Mouse (Mus musculus) forebrain, embryonic 13.5 days (tissue): ENCODE data around the gene Snx9. TPM values are rescaled to one million over a fixed set of nuclear protein-coding genes. Genes with fewer than 3 reads are reported as not detected.

Experiments used
- ATAC-seq: fragments of 200-750 bp; cut with Nextera tagmentation; 2 replicates; pipeline ENCODE4 v1.8.0; 2017
- H3K27ac ChIP-seq: fragments of 300-500 bp; sonication (generic); 2 replicates; pipeline ENCODE4 v1.5.1; 2015; ENCODE audit warnings: inconsistent platforms, mild to moderate bottlenecking, moderate library complexity
- H3K27me3 ChIP-seq: fragments of 300-500 bp; sonication (generic); 2 replicates; pipeline ENCODE4 v1.6.1; 2015; ENCODE audit warnings: mild to moderate bottlenecking, inconsistent platforms
- H3K36me3 ChIP-seq: fragments of 300-500 bp; sonication (generic); 2 replicates; pipeline ENCODE4 v1.6.1; 2015; ENCODE audit warnings: mild to moderate bottlenecking, inconsistent platforms; ENCODE audit not compliant: poor library complexity, severe bottlenecking
- H3K4me1 ChIP-seq: fragments of 300-500 bp; sonication (generic); 2 replicates; pipeline ENCODE4 v1.6.1; 2015; ENCODE audit warnings: inconsistent platforms
- H3K4me2 ChIP-seq: fragments of 300-500 bp; sonication (generic); 2 replicates; pipeline ENCODE4 v1.6.1; 2015; ENCODE audit warnings: inconsistent platforms, mild to moderate bottlenecking, moderate library complexity
- H3K4me3 ChIP-seq: fragments of 300-500 bp; sonication (generic); 2 replicates; pipeline ENCODE4 v1.5.1; 2015; ENCODE audit warnings: mild to moderate bottlenecking, inconsistent platforms
- H3K9ac ChIP-seq: fragments of 300-500 bp; sonication (generic); 2 replicates; pipeline ENCODE4 v1.6.1; 2015; ENCODE audit warnings: mild to moderate bottlenecking, inconsistent platforms
- H3K9me3 ChIP-seq: fragments of 300-500 bp; sonication (generic); replicated peaks from 2 replicates; pipeline ENCODE4 v1.6.1; 2016; ENCODE audit warnings: inconsistent platforms
- WGBS: fragments of 180-500 bp; shearing (Covaris S2); methylation state at CpG from one replicate; pipeline ENCODE4 v1.1.7; 2015; 5-methylcytosine and 5-hydroxymethylcytosine counted together
- polyA plus RNA-seq: library from polyadenylated mRNA; unstranded; fragments of >200 nt; fragmentation: Nextera tagmentation; extraction: Ambion mirVana; gene quantifications from 2 replicates; pipeline ENCODE4 v1.2.1, GENCODE M21; 2015

The Snx9 gene
- polyA plus RNA-seq, 1 experiment from 2014 or later: 5.7 TPM

DNA sequence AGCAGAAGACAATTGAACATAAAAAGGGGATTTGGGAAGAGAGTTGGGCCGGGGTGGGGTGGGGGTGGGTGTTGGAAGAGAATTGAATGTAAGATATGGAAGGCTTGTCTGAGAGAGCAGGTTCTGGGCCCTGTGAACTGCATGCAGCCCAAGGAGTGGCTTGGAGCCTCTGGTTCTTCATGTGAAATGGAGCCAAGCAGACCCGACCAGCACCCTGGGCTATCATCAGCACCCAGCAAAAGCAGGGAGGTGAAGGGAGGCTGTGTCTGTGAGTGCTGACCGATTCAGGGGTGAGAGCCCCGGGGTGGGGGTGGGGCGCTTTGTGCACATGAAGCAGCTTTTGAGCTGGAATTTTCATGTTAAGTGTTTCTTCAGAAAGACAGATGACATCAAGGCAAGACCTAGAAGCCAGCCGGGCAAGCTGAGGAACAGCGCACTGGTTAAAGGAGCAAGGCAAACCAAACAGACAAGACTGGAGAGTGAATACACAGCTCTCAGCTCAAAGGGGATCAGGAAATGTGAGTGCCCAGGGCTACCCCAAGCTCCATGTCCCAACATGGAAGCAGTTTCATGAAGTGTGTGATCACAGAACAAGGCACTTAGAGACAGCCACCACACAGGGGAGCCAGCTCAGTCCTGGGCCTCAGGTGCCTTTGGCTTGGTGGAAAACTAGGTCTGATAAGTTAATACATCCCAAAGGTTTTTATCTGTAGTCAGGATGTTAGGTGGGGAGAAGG lies 40.1 kb upstream of the Snx9 start:
- Histone ChIP-seq H3K4me3 (no peak overlapping the region), H3K4me2 (no peak overlapping the region), H3K27me3 (no peaks in the 10 kb centered on the region), H3K9me3 (no peaks in the 10 kb centered on the region), H3K36me3 (no peaks in the 10 kb centered on the region), H3K4me1 (peaks cover 11% of the 10 kb centered on the region), H3K27ac (no peak overlapping the region), H3K9ac (no peak overlapping the region)
- WGBS: 81% methylated on average over 7 of the region's 7 CpGs
- no peak for ATAC-seq

DNA sequence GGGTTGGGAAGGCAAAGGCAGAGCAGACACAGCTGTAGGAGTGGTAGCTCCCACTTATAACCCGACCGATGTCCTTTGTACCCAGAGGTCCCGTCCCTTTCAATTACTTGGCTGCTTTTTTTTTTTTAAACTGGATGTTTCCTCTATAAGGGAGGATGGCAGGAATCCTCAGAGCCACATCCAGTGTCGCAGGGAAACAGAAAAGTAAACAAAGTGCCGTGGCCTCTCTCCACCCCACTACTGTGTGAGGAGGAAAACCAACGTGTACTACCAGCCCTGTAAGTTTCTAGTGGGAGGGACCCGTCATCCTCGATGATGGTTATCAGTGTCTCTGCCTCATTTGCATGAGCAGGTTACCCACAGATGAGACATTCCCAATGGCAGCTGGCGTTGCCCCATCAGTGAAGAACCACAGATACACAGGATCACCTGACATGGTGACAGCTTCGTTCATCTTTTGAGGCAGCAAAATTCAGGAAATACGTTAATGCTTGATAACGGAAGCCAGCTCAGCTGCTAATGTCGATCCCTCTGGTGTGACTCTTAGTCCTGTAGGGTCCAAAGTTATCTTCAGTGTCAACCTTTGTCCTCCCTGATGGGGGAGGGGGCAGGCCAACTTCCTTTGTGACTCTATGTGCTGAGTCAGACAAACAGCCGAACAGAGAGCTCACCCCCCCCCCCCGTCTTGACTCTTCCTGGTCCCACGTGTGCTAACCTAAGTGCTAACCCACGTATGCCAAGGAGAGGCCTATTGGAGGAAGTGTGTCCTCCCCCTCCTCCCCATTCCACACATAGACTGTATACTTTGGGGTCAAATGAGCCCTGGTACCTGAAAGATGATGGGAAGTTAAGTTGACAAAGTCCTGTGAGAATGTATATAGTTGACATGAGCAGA lies 39.1 kb upstream of the Snx9 start:
- Histone ChIP-seq H3K27me3 (no peaks in the 10 kb centered on the region), H3K36me3 (no peaks in the 10 kb centered on the region), H3K27ac (no peak overlapping the region), H3K4me1 (peaks cover 3% of the 10 kb centered on the region; the same call in 1 of the 2 replicates), H3K4me2 (no peak overlapping the region), H3K4me3 (no peak overlapping the region), H3K9me3 (no peaks in the 10 kb centered on the region), H3K9ac (no peak overlapping the region)
- 87% methylated on average over 17 of the region's 17 CpGs for WGBS
- no peak for ATAC-seq

DNA sequence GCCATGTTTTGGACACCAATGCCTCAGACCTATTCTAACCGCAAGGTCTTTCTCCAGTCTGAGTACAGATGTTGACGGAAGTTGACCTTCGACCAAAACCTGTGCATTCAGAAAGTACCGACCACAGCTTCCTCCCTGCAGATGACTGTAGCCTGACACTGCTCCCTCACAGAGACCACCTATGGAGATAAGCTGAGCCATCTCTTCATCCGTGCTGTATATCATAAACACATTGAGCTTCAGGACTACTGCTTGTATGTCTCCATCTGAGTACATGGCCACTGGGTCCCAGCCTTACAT lies 38.5 kb upstream of the Snx9 start:
- Histone ChIP-seq H3K4me1 (no peaks in the 10 kb centered on the region), H3K9me3 (no peaks in the 10 kb centered on the region), H3K27me3 (no peaks in the 10 kb centered on the region), H3K36me3 (no peaks in the 10 kb centered on the region), H3K4me3 (no peak overlapping the region), H3K9ac (no peak overlapping the region), H3K27ac (no peak overlapping the region), H3K4me2 (no peak overlapping the region)
- WGBS: 89% methylated on average over 5 of the region's 5 CpGs
- no peak for ATAC-seq

- Histone ChIP-seq H3K9ac (no peak overlapping the region), H3K27ac (no peak overlapping the region), H3K4me1 (no peaks in the 10 kb centered on the region), H3K36me3 (no peaks in the 10 kb centered on the region), H3K4me2 (no peak overlapping the region), H3K4me3 (no peak overlapping the region), H3K9me3 (no peaks in the 10 kb centered on the region), H3K27me3 (no peaks in the 10 kb centered on the region)
- 89% methylated on average over 10 of the region's 10 CpGs for WGBS
- ATAC-seq: no peak
Observed at GRCm38 (mm10) chr17:5803229-5804012, 37.7 kb upstream of the Snx9 start.

GRCm38 (mm10) chr17:5804370-5805150 lies 36.6 kb upstream of the Snx9 start:
- WGBS: 83% methylated on average over 12 of the region's 12 CpGs
- Histone ChIP-seq H3K4me3 (no peak overlapping the region), H3K9ac (no peak overlapping the region), H3K27ac (no peak overlapping the region), H3K9me3 (no peaks in the 10 kb centered on the region), H3K4me1 (no peaks in the 10 kb centered on the region), H3K36me3 (no peaks in the 10 kb centered on the region), H3K4me2 (no peak overlapping the region), H3K27me3 (no peaks in the 10 kb centered on the region)
- ATAC-seq: no peak

GRCm38 (mm10) chr17:5805151-5805834 lies 35.8 kb upstream of the Snx9 start:
- ATAC-seq: no peak
- no peak overlapping the region for H3K9ac ChIP-seq
- no peaks in the 10 kb centered on the region for H3K4me1 ChIP-seq
- H3K36me3 ChIP-seq: no peaks in the 10 kb centered on the region
- no peak overlapping the region for H3K4me2 ChIP-seq
- WGBS: 49% methylated on average over 7 of the region's 7 CpGs
- H3K27ac ChIP-seq: no peak overlapping the region
- H3K9me3 ChIP-seq: no peaks in the 10 kb centered on the region
- H3K27me3 ChIP-seq: no peaks in the 10 kb centered on the region
- H3K4me3 ChIP-seq: no peak overlapping the region

DNA sequence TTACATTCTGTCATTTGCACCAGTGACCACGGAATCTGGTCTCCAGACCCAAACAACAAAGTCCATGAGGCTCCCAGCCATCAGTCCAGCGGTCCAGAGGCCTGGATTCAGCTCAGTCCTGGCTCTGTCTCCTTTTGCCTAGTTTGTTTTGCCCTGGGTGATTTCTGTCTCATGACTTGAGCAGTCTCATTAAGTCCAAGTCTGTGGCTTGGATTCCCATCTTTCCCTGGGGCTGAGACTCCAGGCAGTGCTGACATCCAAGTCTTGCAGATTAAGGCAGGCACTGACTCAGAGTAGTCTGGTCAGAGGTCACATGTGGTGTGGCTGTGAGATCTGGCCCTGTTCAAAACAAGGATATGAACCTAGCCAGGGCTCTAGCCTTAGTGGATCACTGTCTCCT lies 35.2 kb upstream of the Snx9 start:
- no peaks in the 10 kb centered on the region for H3K27me3 ChIP-seq
- H3K27ac ChIP-seq: no peak overlapping the region
- no peak overlapping the region for H3K4me3 ChIP-seq
- WGBS: 84% methylated on average over 2 of the region's 2 CpGs
- H3K9ac ChIP-seq: no peak overlapping the region
- no peaks in the 10 kb centered on the region for H3K36me3 ChIP-seq
- H3K4me1 ChIP-seq: no peaks in the 10 kb centered on the region
- no peaks in the 10 kb centered on the region for H3K9me3 ChIP-seq
- H3K4me2 ChIP-seq: no peak overlapping the region
- no peak for ATAC-seq

DNA sequence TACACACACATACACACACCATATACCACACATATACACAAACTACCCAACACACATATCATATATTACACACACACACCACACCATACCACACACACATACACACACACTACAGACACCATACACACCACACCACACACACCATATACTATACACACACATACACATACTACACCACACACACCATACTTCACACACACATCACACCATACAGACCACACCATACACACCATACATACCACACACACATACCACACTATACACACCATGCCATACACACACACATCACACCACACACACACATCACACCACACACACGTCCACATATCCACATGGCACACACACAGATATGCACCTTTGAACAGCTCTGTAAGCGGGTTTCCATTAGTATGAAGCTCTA lies 34.3 kb upstream of the Snx9 start:
- Histone ChIP-seq H3K9me3 (no peaks in the 10 kb centered on the region), H3K9ac (no peak overlapping the region), H3K36me3 (no peaks in the 10 kb centered on the region), H3K4me3 (no peak overlapping the region), H3K4me1 (no peaks in the 10 kb centered on the region), H3K4me2 (no peak overlapping the region), H3K27me3 (no peaks in the 10 kb centered on the region), H3K27ac (no peak overlapping the region)
- no peak for ATAC-seq
- 85% methylated on average over 2 of the region's 2 CpGs for WGBS

DNA sequence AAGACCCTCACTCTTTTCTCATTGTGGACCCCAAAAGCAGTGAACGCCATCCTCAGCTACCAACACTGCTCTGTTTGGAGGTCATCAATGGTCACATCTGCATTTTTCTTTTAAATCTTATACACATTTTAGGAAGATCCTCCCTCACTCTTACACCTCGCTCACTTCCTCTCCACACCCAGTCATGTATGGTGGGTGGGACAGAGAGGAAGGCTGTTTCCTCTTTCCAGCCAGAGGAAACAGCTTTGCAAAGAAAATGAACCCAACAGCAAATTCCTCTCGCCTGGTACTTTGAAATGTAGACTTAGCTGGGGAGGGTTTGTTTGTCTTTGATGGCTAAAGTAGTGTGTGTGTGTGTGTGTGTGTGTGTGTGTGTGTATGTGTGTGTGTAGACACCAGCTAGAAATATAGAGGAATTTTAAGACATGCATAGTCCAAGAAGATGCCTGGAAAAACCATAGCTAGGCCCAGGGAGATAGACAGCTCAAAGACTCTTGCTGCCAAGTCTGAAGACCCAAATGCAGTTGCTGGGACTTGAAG lies 33.2 kb upstream of the Snx9 start:
- Histone ChIP-seq H3K9ac (no peak overlapping the region), H3K9me3 (no peaks in the 10 kb centered on the region), H3K4me1 (no peaks in the 10 kb centered on the region), H3K4me2 (no peak overlapping the region), H3K27me3 (no peaks in the 10 kb centered on the region), H3K4me3 (no peak overlapping the region), H3K27ac (no peak overlapping the region), H3K36me3 (no peaks in the 10 kb centered on the region)
- no peak for ATAC-seq
- WGBS: 85% methylated on average over 3 of the region's 3 CpGs

GRCm38 (mm10) chr17:5813863-5814640 lies 27.1 kb upstream of the Snx9 start:
- no peaks in the 10 kb centered on the region for H3K9me3 ChIP-seq

DNA sequence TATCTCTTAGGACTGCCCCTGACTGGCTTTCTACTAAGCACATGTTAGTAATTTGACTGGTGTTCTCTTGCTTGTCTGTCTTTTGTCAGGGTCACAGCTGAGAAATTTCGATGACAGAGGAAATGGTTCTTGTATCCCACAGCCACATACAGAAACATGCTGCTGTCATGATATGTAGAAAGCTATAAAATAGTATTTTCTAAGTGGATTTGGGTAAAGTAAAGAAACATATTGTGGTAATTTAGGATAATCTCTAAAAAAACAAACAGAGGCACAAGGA lies 26.5 kb upstream of the Snx9 start:
- Histone ChIP-seq H3K36me3 (no peaks in the 10 kb centered on the region), H3K27me3 (no peaks in the 10 kb centered on the region), H3K9ac (no peak overlapping the region), H3K4me2 (no peak overlapping the region), H3K4me1 (peaks cover 5% of the 10 kb centered on the region), H3K9me3 (no peaks in the 10 kb centered on the region), H3K27ac (no peak overlapping the region), H3K4me3 (no peak overlapping the region)
- no peak for ATAC-seq
- 78% methylated on average over 1 of the region's 1 CpGs for WGBS

More at GRCm38 (mm10) chr17:5813863-5814640, 27.1 kb upstream of the Snx9 start:
- Histone ChIP-seq H3K4me2 (no peak overlapping the region), H3K27me3 (no peaks in the 10 kb centered on the region), H3K36me3 (no peaks in the 10 kb centered on the region), H3K4me3 (no peak overlapping the region), H3K9ac (no peak overlapping the region), H3K27ac (no peak overlapping the region), H3K4me1 (no peaks in the 10 kb centered on the region)
- 68% methylated on average over 8 of the region's 8 CpGs for WGBS
- ATAC-seq: no peak
